Mouse (Mus musculus): ENCODE results near the gene Sfr1. TPM values are rescaled to one million over a fixed set of nuclear protein-coding genes. Genes with fewer than 3 reads are reported as not detected.

Gene Sfr1
- 246 and 260 TPM in 2 replicates for polyA plus RNA-seq (2016; fragmentation: Nextera tagmentation; extraction: Ambion mirVana)

GRCm38 (mm10) chr19:47731071-47731881 lies at the start of gene Sfr1:
Gene Sfr1 (plus strand): TSS chr19:47731682.
- Histone ChIP-seq H3K36me3 (peaks cover 39% of the 10 kb centered on the region), H3K9me3 (replicated peaks) (no peaks in the 10 kb centered on the region), H3K27me3 (ENCODE audit: low read depth, poor library complexity, severe bottlenecking) (no peaks in the 10 kb centered on the region), H3K4me1 (peaks cover 20% of the 10 kb centered on the region), H3K27ac (peak within 1 kb of the TSS; percentile 97), H3K4me3 (peak within 1 kb of the TSS; percentile 88)
- DNase-seq (ENCODE audit: low spot score), result peak; percentile 99
- under 1% methylated on average over 69 of the region's 72 CpGs for WGBS

- Histone ChIP-seq H3K36me3 (no peaks in the 10 kb centered on the region), H3K9me3 (replicated peaks) (no peaks in the 10 kb centered on the region), H3K4me1 (peaks cover 18% of the 10 kb centered on the region), H3K27ac (no peak overlapping the region), H3K27me3 (ENCODE audit: low read depth, poor library complexity, severe bottlenecking) (no peaks in the 10 kb centered on the region), H3K4me3 (no peak overlapping the region)
- 91% methylated on average over 7 of the region's 7 CpGs for WGBS
- no peak for DNase-seq (ENCODE audit: low spot score)
These were observed 41.9 kb upstream of the Sfr1 start for GRCm38 (mm10) chr19:47689592-47689991.

GRCm38 (mm10) chr19:47691994-47692393 lies 39.5 kb upstream of the Sfr1 start, which contains the start of gene Col17a1:
Gene Col17a1 (minus strand): TSS chr19:47692094.
- DNase-seq (ENCODE audit: low spot score), result no peak
- Histone ChIP-seq H3K36me3 (no peaks in the 10 kb centered on the region), H3K4me3 (no peak within 1 kb of the TSS), H3K27me3 (ENCODE audit: low read depth, poor library complexity, severe bottlenecking) (no peaks in the 10 kb centered on the region), H3K4me1 (no peaks in the 10 kb centered on the region), H3K27ac (no peak within 1 kb of the TSS), H3K9me3 (replicated peaks) (no peaks in the 10 kb centered on the region)
- WGBS, result 77% methylated on average over 6 of the region's 6 CpGs

GRCm38 (mm10) chr19:47695725-47696124 lies 35.8 kb upstream of the Sfr1 start:
- no peaks in the 10 kb centered on the region for H3K27me3 ChIP-seq (ENCODE audit: low read depth, poor library complexity, severe bottlenecking)
- no peaks in the 10 kb centered on the region for H3K36me3 ChIP-seq
- no peaks in the 10 kb centered on the region for H3K4me1 ChIP-seq
- H3K9me3 ChIP-seq (replicated peaks), result no peaks in the 10 kb centered on the region
- H3K27ac ChIP-seq, result no peak overlapping the region
- DNase-seq (ENCODE audit: low spot score), result no peak
- WGBS, result 95% methylated on average over 6 of the region's 6 CpGs
- no peak overlapping the region for H3K4me3 ChIP-seq

GRCm38 (mm10) chr19:47696411-47696810 lies 35.1 kb upstream of the Sfr1 start:
- WGBS, result 95% methylated on average over 8 of the region's 8 CpGs
- Histone ChIP-seq H3K4me1 (no peaks in the 10 kb centered on the region; the same call in 1 of the 2 replicates), H3K4me3 (no peak overlapping the region), H3K27ac (no peak overlapping the region), H3K27me3 (ENCODE audit: low read depth, poor library complexity, severe bottlenecking) (no peaks in the 10 kb centered on the region), H3K9me3 (replicated peaks) (no peaks in the 10 kb centered on the region), H3K36me3 (no peaks in the 10 kb centered on the region)
- no peak for DNase-seq (ENCODE audit: low spot score)

- H3K4me1 ChIP-seq, result no peaks in the 10 kb centered on the region; the same call in 1 of the 2 replicates
- H3K9me3 ChIP-seq (replicated peaks), result no peaks in the 10 kb centered on the region
- no peak overlapping the region for H3K27ac ChIP-seq
- no peaks in the 10 kb centered on the region for H3K27me3 ChIP-seq (ENCODE audit: low read depth, poor library complexity, severe bottlenecking)
- DNase-seq (ENCODE audit: low spot score), result no peak
- WGBS, result 94% methylated on average over 11 of the region's 11 CpGs
- H3K36me3 ChIP-seq, result no peaks in the 10 kb centered on the region
- no peak overlapping the region for H3K4me3 ChIP-seq
These were observed 34.4 kb upstream of the Sfr1 start for GRCm38 (mm10) chr19:47697067-47697466.

GRCm38 (mm10) chr19:47698266-47698665 lies 33.2 kb upstream of the Sfr1 start:
- H3K4me3 ChIP-seq, result no peak overlapping the region
- H3K27me3 ChIP-seq (ENCODE audit: low read depth, poor library complexity, severe bottlenecking), result no peaks in the 10 kb centered on the region
- 81% methylated on average over 9 of the region's 9 CpGs for WGBS
- H3K36me3 ChIP-seq, result no peaks in the 10 kb centered on the region
- no peak for DNase-seq (ENCODE audit: low spot score)
- H3K27ac ChIP-seq, result no peak overlapping the region
- H3K4me1 ChIP-seq, result no peaks in the 10 kb centered on the region; the same call in 1 of the 2 replicates
- H3K9me3 ChIP-seq (replicated peaks), result no peaks in the 10 kb centered on the region

- WGBS, result 63% methylated on average over 9 of the region's 9 CpGs
- Histone ChIP-seq H3K27me3 (ENCODE audit: low read depth, poor library complexity, severe bottlenecking) (no peaks in the 10 kb centered on the region), H3K4me3 (no peak overlapping the region), H3K4me1 (no peaks in the 10 kb centered on the region; the same call in 1 of the 2 replicates), H3K9me3 (replicated peaks) (no peaks in the 10 kb centered on the region), H3K36me3 (no peaks in the 10 kb centered on the region), H3K27ac (no peak overlapping the region)
- DNase-seq (ENCODE audit: low spot score), result no peak
These were observed 31.7 kb upstream of the Sfr1 start for GRCm38 (mm10) chr19:47699743-47700142.

- Histone ChIP-seq H3K36me3 (no peaks in the 10 kb centered on the region), H3K4me1 (no peaks in the 10 kb centered on the region; the same call in 1 of the 2 replicates), H3K27me3 (ENCODE audit: low read depth, poor library complexity, severe bottlenecking) (no peaks in the 10 kb centered on the region), H3K27ac (no peak overlapping the region), H3K4me3 (no peak overlapping the region), H3K9me3 (replicated peaks) (no peaks in the 10 kb centered on the region)
- no peak for DNase-seq (ENCODE audit: low spot score)
- WGBS, result 83% methylated on average over 8 of the region's 8 CpGs
These were observed 31.0 kb upstream of the Sfr1 start for GRCm38 (mm10) chr19:47700509-47700908.

- WGBS, result 75% methylated on average over 13 of the region's 13 CpGs
- no peaks in the 10 kb centered on the region for H3K9me3 ChIP-seq (replicated peaks)
- no peaks in the 10 kb centered on the region; the same call in 1 of the 2 replicates for H3K4me1 ChIP-seq
- no peaks in the 10 kb centered on the region for H3K27me3 ChIP-seq (ENCODE audit: low read depth, poor library complexity, severe bottlenecking)
- H3K36me3 ChIP-seq, result no peaks in the 10 kb centered on the region
- no peak overlapping the region for H3K4me3 ChIP-seq
- no peak for DNase-seq (ENCODE audit: low spot score)
- H3K27ac ChIP-seq, result no peak overlapping the region
These were observed 26.3 kb upstream of the Sfr1 start for GRCm38 (mm10) chr19:47705080-47705771.

- 93% methylated on average over 8 of the region's 8 CpGs for WGBS
- Histone ChIP-seq H3K4me3 (no peak overlapping the region), H3K9me3 (replicated peaks) (no peaks in the 10 kb centered on the region), H3K27me3 (ENCODE audit: low read depth, poor library complexity, severe bottlenecking) (no peaks in the 10 kb centered on the region), H3K27ac (no peak overlapping the region), H3K36me3 (no peaks in the 10 kb centered on the region), H3K4me1 (no peaks in the 10 kb centered on the region; the same call in 1 of the 2 replicates)
- no peak for DNase-seq (ENCODE audit: low spot score)
These were observed 25.6 kb upstream of the Sfr1 start for GRCm38 (mm10) chr19:47705772-47706309.

- Histone ChIP-seq H3K27ac (no peak overlapping the region), H3K27me3 (ENCODE audit: low read depth, poor library complexity, severe bottlenecking) (no peaks in the 10 kb centered on the region), H3K4me1 (no peaks in the 10 kb centered on the region), H3K36me3 (no peaks in the 10 kb centered on the region), H3K9me3 (replicated peaks) (no peaks in the 10 kb centered on the region), H3K4me3 (no peak overlapping the region)
- no peak for DNase-seq (ENCODE audit: low spot score)
- 84% methylated on average over 4 of the region's 4 CpGs for WGBS
These were observed 21.1 kb upstream of the Sfr1 start for GRCm38 (mm10) chr19:47710376-47710775.

- no peaks in the 10 kb centered on the region for H3K36me3 ChIP-seq
- H3K4me1 ChIP-seq, result no peaks in the 10 kb centered on the region
- H3K9me3 ChIP-seq (replicated peaks), result no peaks in the 10 kb centered on the region
- no peak overlapping the region for H3K27ac ChIP-seq
- no peak for DNase-seq (ENCODE audit: low spot score)
- no peak overlapping the region for H3K4me3 ChIP-seq
- WGBS, result 90% methylated on average over 9 of the region's 9 CpGs
- no peaks in the 10 kb centered on the region for H3K27me3 ChIP-seq (ENCODE audit: low read depth, poor library complexity, severe bottlenecking)
These were observed 18.0 kb upstream of the Sfr1 start for GRCm38 (mm10) chr19:47713457-47713856.
